Mouse (Mus musculus) CD4-positive, CD25-positive, alpha-beta regulatory T cell, adult 9 weeks (primary cell): ENCODE results near the gene Cd207. TPM values are rescaled to one million over a fixed set of nuclear protein-coding genes. Genes with fewer than 3 reads are reported as not detected.

ENCODE experiments used
- polyA plus RNA-seq: library from polyadenylated mRNA; unstranded; fragments of 100-300 nt; shearing (Covaris generic); gene quantifications from one replicate; pipeline ENCODE4 v1.2.1, GENCODE M21; 2017

The Cd207 gene
- not detected for polyA plus RNA-seq

GRCm38 (mm10) chr6:83677757-83678156 is at the start of gene Cd207:
Gene Cd207 (minus strand): TSS chr6:83677857.

GRCm38 (mm10) chr6:83711067-83711675 is 33.5 kb upstream of the Cd207 start, which contains the start of gene Vax2:
Gene Vax2 (plus strand): TSS chr6:83711264.

GRCm38 (mm10) chr6:83656087-83656486 is 21.6 kb downstream of the Cd207 start, which contains the start of gene Clec4f:
Gene Clec4f (minus strand): TSS chr6:83656187.

Other genes starting within 250 kb of the Cd207 start
- 49.1 TPM for gene Tet3, start 218.8 kb downstream of the Cd207 start, polyA plus RNA-seq
- gene Dguok, start 170.9 kb downstream of the Cd207 start, polyA plus RNA-seq: 143 TPM
- 27.0 TPM for gene Actg2, start 141.6 kb downstream of the Cd207 start, polyA plus RNA-seq
- gene Stambp, start 105.1 kb downstream of the Cd207 start, polyA plus RNA-seq: 45.0 TPM
- not detected for gene Clec4f, start 21.7 kb downstream of the Cd207 start, polyA plus RNA-seq
- 0.37 TPM for gene Vax2, start 33.4 kb upstream of the Cd207 start, polyA plus RNA-seq
- gene Atp6v1b1, start 65.1 kb upstream of the Cd207 start, polyA plus RNA-seq: not detected
- gene Ankrd53, start 84.8 kb upstream of the Cd207 start, polyA plus RNA-seq: 0.22 TPM
- 107 TPM for gene Tex261, start 98.0 kb upstream of the Cd207 start, polyA plus RNA-seq
- 31.6 TPM for gene Nagk, start 117.1 kb upstream of the Cd207 start, polyA plus RNA-seq
- gene Paip2b, start 153.9 kb upstream of the Cd207 start, polyA plus RNA-seq: 43.1 TPM
- gene Zfp638, start 189.3 kb upstream of the Cd207 start, polyA plus RNA-seq: 162 TPM